In genomic region chr1:171281528-171281923, GRCm38 (mm10) we compare ENCODE assay signal across 1 mouse cellular context.
TF ChIP-seq lines count a peak whose summit lies in the region.

No protein-coding gene starts in this region.

TF ChIP-seq in myocyte, 11 proteins besides CTCF, POLR2A, EP300 and RAD21 (continued from another document):
- no peak for TF ChIP-seq E2F4 (IDR thresholded peaks at IDR 0.05; ENCODE audit: insufficient read depth)
- TF ChIP-seq CEBPB (IDR thresholded peaks at IDR 0.05; ENCODE audit: insufficient read depth, poor library complexity, severe bottlenecking), result no peak
- no peak for TF ChIP-seq REST (IDR thresholded peaks at IDR 0.05; ENCODE audit: insufficient read depth, insufficient read length)
- TF ChIP-seq USF1 (IDR thresholded peaks at IDR 0.05; ENCODE audit: low read depth), result no peak
